Mouse (Mus musculus) midbrain, embryonic 14.5 days (tissue): ENCODE measurements at regions not wholly inside any gene's neighbourhood (a gene's known extent, or its start where the extent isn't known, plus 50 kb on each side); places are given as distances from the start of the nearest gene placed in this dataset.

Experiments
- ATAC-seq: fragments of 200-750 bp; cut with Nextera tagmentation; 2 replicates; pipeline ENCODE4 v1.8.0; 2017; ENCODE audit warnings: moderate number of reproducible peaks, moderate library complexity; ENCODE audit not compliant: low FRiP score, low TSS enrichment
- DNase-seq: peaks from one replicate; pipeline ENCODE4 v3.0.0-alpha.2; 2015
- H3K27ac ChIP-seq: fragments of 300-500 bp; sonication (generic); replicated peaks from 2 replicates; pipeline ENCODE4 v1.5.1; 2014; ENCODE audit warnings: mild to moderate bottlenecking, low read depth, low read length, moderate library complexity
- H3K27me3 ChIP-seq: fragments of 300-500 bp; sonication (generic); 2 replicates; pipeline ENCODE4 v1.6.1; 2014; ENCODE audit warnings: low read length, control low read depth, mixed read lengths; ENCODE audit not compliant: control insufficient read depth, insufficient read depth
- H3K36me3 ChIP-seq: fragments of 300-500 bp; sonication (generic); 2 replicates; pipeline ENCODE4 v1.6.1; 2014; ENCODE audit warnings: low read length, control low read depth; ENCODE audit not compliant: control insufficient read depth, insufficient read depth
- H3K4me1 ChIP-seq: fragments of 300-500 bp; sonication (generic); 2 replicates; pipeline ENCODE4 v1.6.1; 2014; ENCODE audit warnings: mild to moderate bottlenecking, antibody characterized with exemption, low read length, control low read depth; ENCODE audit not compliant: control insufficient read depth, insufficient read depth
- H3K4me2 ChIP-seq: fragments of 300-500 bp; sonication (generic); 2 replicates; pipeline ENCODE4 v1.6.1; 2014; ENCODE audit warnings: mild to moderate bottlenecking, low read length, moderate library complexity
- H3K4me3 ChIP-seq: fragments of 300-500 bp; sonication (generic); replicated peaks from 2 replicates; pipeline ENCODE4 v1.5.1; 2014; ENCODE audit warnings: low read depth, low read length
- H3K9ac ChIP-seq: fragments of 300-500 bp; sonication (generic); replicated peaks from 2 replicates; pipeline ENCODE4 v1.6.1; 2014; ENCODE audit warnings: mild to moderate bottlenecking, low read length, moderate library complexity
- H3K9me3 ChIP-seq: fragments of 300-500 bp; sonication (generic); 2 replicates; pipeline ENCODE4 v1.6.1; 2016; ENCODE audit warnings: low read length, control low read depth, mixed read lengths; ENCODE audit not compliant: control insufficient read depth
- WGBS: fragments of 180-500 bp; shearing (Covaris S2); extraction: QIAGEN DNeasy Blood & Tissue Kit; methylation state at CpG from one replicate; pipeline ENCODE4 v1.1.7; 2014; 5-methylcytosine and 5-hydroxymethylcytosine counted together

GRCm38 (mm10) chr5:133218801-133219200, 675.7 kb upstream of the Auts2 start:
- Histone ChIP-seq H3K4me2 (no peak overlapping the region), H3K27me3 (no peaks in the 10 kb centered on the region), H3K9ac (no peak overlapping the region), H3K36me3 (no peaks in the 10 kb centered on the region), H3K27ac (no peak overlapping the region), H3K9me3 (no peaks in the 10 kb centered on the region), H3K4me1 (no peaks in the 10 kb centered on the region), H3K4me3 (no peak overlapping the region)
- no peak for DNase-seq
- 78% methylated on average over 3 of the region's 3 CpGs for WGBS
- no peak for ATAC-seq

- Histone ChIP-seq H3K4me1 (no peaks in the 10 kb centered on the region), H3K4me3 (no peak overlapping the region), H3K9me3 (no peaks in the 10 kb centered on the region), H3K27me3 (no peaks in the 10 kb centered on the region), H3K4me2 (no peak overlapping the region), H3K9ac (no peak overlapping the region), H3K27ac (no peak overlapping the region), H3K36me3 (no peaks in the 10 kb centered on the region)
- no peak for ATAC-seq
- no peak for DNase-seq
- WGBS = 89% methylated on average over 1 of the region's 1 CpGs
Measured at GRCm38 (mm10) chr5:133198546-133198945, 655.4 kb upstream of the Auts2 start.

DNA sequence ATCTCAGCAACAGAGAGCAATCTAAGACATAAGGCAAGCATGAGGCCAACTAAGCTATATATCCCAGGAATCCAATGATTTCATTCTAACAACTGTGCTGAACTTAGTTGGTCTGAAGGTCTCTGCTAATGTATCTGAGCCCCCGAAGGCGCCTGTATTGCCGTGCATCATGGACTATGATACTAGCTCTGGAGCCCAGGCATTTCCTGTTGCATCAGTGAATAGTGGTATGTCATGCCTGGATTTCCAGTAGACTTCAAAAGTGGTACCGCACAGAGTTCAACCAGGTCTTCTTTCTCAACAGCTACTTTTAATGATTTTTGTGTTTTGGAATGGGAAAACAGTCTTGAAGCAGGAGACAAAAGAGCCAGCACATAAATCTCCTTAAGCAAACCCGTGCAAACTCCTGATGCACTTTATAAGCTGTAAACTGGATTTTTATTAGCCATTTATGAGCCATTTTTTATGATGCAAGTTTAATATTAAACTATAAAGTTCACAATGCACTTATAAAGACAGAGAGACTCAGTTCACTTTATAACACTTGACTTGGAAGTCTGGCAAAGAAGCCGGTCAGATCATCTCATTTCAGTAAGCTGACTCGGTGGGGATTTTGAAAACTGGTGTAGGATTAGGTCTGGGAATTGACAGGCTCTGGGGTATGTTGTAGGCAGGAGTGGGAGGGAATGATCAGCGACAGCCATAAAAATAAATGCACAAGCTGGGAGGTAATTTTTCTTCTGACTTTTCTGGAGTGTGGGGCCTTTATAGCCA, 646.8 kb upstream of the Auts2 start:
- H3K4me3 ChIP-seq = no peak overlapping the region

DNA sequence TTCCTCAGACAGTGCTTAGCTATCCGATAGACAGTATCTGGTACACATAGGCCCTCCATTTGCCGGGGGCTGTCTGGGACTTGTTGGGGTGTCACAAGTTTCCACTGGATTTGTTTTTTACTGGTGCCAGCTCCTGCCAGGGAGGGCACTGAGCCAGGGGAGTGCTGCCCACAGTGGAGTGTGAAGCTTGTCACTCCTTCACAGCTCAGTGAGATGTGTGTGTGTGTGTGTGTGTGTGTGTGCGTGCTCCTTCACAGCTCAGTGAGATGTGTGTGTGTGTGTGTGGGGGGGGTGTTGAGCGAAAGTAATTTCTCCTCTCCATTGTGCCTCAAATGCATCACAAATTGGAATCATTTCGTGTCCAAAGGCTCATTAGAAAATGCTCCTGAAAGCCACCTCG, 632.5 kb upstream of the Auts2 start:
- H3K36me3 ChIP-seq = no peaks in the 10 kb centered on the region
- ATAC-seq = no peak
- DNase-seq = no peak
- no peak overlapping the region for H3K9ac ChIP-seq
- H3K27ac ChIP-seq = no peak overlapping the region
- no peaks in the 10 kb centered on the region for H3K27me3 ChIP-seq
- H3K9me3 ChIP-seq = no peaks in the 10 kb centered on the region
- H3K4me1 ChIP-seq = no peaks in the 10 kb centered on the region
- WGBS = 88% methylated on average over 6 of the region's 6 CpGs
- no peak overlapping the region for H3K4me3 ChIP-seq
- no peak overlapping the region for H3K4me2 ChIP-seq

More for the DNA sequence above, 646.8 kb upstream of the Auts2 start:
- Histone ChIP-seq H3K27me3 (no peaks in the 10 kb centered on the region), H3K9ac (no peak overlapping the region), H3K4me1 (no peaks in the 10 kb centered on the region), H3K9me3 (no peaks in the 10 kb centered on the region), H3K36me3 (no peaks in the 10 kb centered on the region), H3K4me2 (no peak overlapping the region), H3K27ac (no peak overlapping the region)
- DNase-seq = no peak
- 85% methylated on average over 8 of the region's 8 CpGs for WGBS
- ATAC-seq = no peak

- Histone ChIP-seq H3K27ac (no peak overlapping the region), H3K36me3 (no peaks in the 10 kb centered on the region), H3K9ac (no peak overlapping the region), H3K9me3 (no peaks in the 10 kb centered on the region), H3K4me2 (no peak overlapping the region), H3K27me3 (no peaks in the 10 kb centered on the region), H3K4me3 (no peak overlapping the region), H3K4me1 (no peaks in the 10 kb centered on the region)
- WGBS = 60% methylated on average over 6 of the region's 6 CpGs
- ATAC-seq (no peak), DNase-seq (peak; percentile 65)
Measured at GRCm38 (mm10) chr5:133173155-133173723, 630.1 kb upstream of the Auts2 start.

DNA sequence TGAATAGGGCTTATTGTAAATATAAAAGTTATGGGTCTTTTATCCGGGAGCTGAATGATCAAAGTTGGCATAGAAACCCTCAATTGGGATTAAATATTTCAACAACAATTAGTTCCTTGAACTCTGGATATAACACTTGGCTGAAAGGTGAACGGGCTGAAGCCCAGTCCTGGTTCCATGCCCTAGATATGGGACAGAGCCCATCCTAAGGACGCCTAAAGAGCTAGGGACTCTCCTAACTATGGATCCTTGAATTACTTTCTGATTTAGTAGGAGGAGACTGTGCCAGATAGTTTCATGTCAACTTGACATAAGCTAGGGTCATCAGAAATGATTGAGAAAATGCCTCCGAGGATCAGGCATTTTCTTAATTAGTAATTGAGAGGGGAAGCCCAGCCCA, 629.5 kb upstream of the Auts2 start:
- Histone ChIP-seq H3K9ac (no peak overlapping the region), H3K4me1 (no peaks in the 10 kb centered on the region), H3K27ac (no peak overlapping the region), H3K27me3 (no peaks in the 10 kb centered on the region), H3K36me3 (no peaks in the 10 kb centered on the region), H3K9me3 (no peaks in the 10 kb centered on the region), H3K4me2 (no peak overlapping the region), H3K4me3 (no peak overlapping the region)
- ATAC-seq = no peak
- no peak for DNase-seq
- WGBS = 85% methylated on average over 4 of the region's 4 CpGs

DNA sequence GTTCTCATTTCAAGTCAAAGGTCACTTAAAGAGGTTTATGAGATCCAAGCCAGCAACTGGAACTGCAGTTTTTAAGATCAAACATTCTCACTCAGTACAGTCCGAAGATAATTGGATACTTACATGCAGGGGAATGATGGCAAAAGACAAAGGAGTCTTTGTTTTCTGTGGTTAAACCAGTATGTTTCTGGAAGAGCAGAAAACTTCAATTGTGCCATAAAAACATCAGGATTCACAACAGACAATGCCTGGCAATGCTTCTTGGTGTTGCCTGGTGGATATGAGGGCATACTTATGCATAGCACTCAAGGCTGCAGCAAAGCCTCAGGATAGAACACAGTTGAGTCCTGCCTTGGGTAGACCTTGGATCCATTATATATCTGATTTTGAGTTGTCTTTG, 628.1 kb upstream of the Auts2 start:
- H3K27ac ChIP-seq = no peak overlapping the region
- H3K4me1 ChIP-seq = no peaks in the 10 kb centered on the region
- no peak for DNase-seq
- no peak overlapping the region for H3K4me3 ChIP-seq
- no peaks in the 10 kb centered on the region for H3K36me3 ChIP-seq
- no peak overlapping the region for H3K4me2 ChIP-seq
- 60% methylated on average over 1 of the region's 1 CpGs for WGBS
- no peaks in the 10 kb centered on the region for H3K27me3 ChIP-seq
- H3K9ac ChIP-seq = no peak overlapping the region
- no peaks in the 10 kb centered on the region for H3K9me3 ChIP-seq
- no peak for ATAC-seq

DNA sequence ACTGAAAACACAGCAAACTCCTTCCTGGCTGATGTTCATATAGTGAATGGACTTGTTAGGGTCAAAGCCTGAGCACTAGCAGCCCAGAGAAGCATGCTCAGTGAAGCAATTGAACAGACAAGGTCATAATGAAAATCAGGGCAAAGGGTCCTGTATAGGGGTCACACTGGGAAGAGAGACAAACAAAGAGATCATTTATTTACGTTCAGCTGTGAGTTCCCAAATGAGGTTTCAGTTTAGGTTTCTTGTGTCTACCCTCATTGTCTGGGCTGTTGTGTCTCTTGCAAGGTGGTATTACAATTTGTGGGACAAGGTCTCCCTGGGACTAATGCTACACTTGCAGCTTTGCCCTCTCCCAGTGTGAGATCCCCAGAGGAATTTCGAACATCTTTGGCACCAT, 624.4 kb upstream of the Auts2 start:
- Histone ChIP-seq H3K9me3 (no peaks in the 10 kb centered on the region), H3K9ac (no peak overlapping the region), H3K4me2 (no peak overlapping the region), H3K36me3 (no peaks in the 10 kb centered on the region), H3K4me3 (no peak overlapping the region), H3K27ac (no peak overlapping the region), H3K4me1 (no peaks in the 10 kb centered on the region), H3K27me3 (no peaks in the 10 kb centered on the region)
- DNase-seq (no peak), ATAC-seq (no peak)
- WGBS = 51% methylated on average over 2 of the region's 2 CpGs

DNA sequence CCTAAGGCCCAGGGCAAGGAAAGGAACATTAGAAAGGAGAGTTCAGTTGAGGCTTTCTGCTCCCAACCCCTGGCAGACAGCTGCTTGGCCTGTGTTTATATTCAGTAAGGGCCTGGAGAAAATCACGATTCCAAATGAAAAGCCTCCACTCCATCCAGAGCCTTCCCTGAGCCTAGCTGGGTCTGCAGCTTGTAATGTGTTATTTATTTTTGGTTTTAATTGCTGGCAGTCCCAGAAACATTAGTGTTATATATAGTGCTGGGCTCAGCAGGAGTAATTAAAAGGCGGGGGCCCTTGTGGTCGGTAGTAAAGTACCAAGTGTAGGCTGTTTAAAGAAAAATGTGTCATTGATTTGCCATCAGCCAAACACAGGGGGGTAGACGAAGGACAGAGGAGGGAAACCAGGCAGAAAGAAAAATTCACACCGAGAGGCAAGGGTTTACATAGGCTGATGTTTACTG, 623.9 kb upstream of the Auts2 start:
- Histone ChIP-seq H3K36me3 (no peaks in the 10 kb centered on the region), H3K9ac (no peak overlapping the region), H3K4me3 (no peak overlapping the region), H3K4me1 (no peaks in the 10 kb centered on the region), H3K27ac (no peak overlapping the region), H3K27me3 (no peaks in the 10 kb centered on the region), H3K9me3 (no peaks in the 10 kb centered on the region), H3K4me2 (no peak overlapping the region)
- DNase-seq (no peak), ATAC-seq (no peak)
- WGBS = 65% methylated on average over 5 of the region's 5 CpGs
